Mouse (Mus musculus): ENCODE data around the gene 3100002H09Rik. TPM values are rescaled to one million over a fixed set of nuclear protein-coding genes. Genes with fewer than 3 reads are reported as not detected.

Gene 3100002H09Rik
- polyA plus RNA-seq, 1 experiment = not detected

DNA sequence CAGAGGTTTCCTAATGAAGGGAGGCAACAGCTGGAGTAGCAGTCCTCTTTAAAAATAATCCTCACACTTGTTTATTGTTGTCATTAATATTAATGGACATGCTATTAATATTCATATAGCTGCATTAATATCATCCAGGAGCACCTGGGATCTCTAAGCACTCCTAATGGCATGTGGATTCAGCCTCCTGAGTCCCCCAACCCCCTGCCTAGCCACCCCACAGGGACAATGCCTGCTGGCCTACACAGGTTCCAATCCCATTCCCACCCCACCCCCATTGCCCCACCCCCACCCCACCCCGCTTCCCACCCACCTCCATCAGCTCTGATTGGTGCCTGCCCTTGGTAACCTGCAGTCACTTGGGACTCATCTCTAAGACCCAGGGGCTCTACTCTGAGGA is 6.0 kb upstream of the 3100002H09Rik start:
- TF ChIP-seq POLR2A (IDR thresholded peaks at IDR 0.05; ENCODE audit: borderline replicate concordance, low read depth, low read length) (no peak), CTCF (IDR thresholded peaks at IDR 0.05; ENCODE audit: low read depth, low read length) (no peak)
- Histone ChIP-seq H3K4me1 (ENCODE audit: control insufficient read depth, insufficient read depth, low read length) (no peaks in the 10 kb centered on the region), H3K4me3 (ENCODE audit: insufficient read depth, low read length) (no peak overlapping the region), H3K27ac (ENCODE audit: insufficient read depth, low read depth, low read length) (no peak overlapping the region)

DNA sequence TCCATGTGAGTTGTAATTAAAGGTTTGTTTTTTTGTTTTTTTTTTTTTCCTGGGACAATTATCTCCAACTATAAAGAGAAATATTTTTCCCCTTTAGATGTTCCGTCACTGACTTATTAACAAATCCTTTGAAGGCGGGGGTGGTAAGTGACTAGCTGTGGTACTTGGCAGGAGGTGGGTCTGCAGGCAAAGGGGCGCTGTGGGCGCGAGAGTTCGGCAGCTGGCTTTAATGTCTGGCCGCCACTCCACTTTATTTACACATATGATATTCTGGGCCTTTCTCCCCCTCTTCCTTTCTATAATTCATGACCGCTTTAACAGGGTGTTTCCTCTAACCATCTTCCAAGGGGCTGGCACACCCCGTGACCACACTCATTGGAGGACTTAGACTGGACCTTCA is 5.4 kb upstream of the 3100002H09Rik start:
- TF ChIP-seq CTCF (IDR thresholded peaks at IDR 0.05; ENCODE audit: low read depth, low read length) = no peak
- TF ChIP-seq POLR2A (IDR thresholded peaks at IDR 0.05; ENCODE audit: borderline replicate concordance, low read depth, low read length) = no peak

DNA sequence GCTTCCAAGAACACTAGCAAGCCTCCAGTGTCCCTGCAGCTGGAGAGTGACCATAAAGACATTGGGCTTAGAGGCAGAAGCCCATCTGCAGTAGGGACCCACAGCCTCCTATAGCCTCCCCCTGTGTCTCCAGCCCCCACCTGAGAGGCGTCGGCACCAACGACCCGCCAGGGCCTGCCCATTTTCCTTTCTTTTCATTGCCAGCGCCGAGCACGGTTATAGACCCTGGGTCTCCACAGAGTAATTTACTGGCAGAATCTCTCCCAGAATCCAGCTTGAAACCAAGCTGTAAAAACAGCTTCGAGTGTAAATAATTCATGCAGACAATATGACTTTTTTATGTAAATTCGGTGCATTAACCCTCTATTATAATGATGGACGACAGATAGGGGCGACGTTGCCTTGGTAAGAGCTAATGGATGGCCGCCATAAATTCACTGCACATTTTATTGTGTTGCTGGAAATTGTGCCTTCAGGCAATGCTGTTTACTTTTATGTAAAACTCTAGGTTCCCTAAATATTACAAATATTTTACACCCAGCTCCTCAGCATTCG is 4.9 kb upstream of the 3100002H09Rik start:
- H3K4me3 ChIP-seq (ENCODE audit: insufficient read depth, low read length) = no peak overlapping the region
- H3K27ac ChIP-seq (ENCODE audit: insufficient read depth, low read depth, low read length) = no peak overlapping the region
- H3K4me1 ChIP-seq (ENCODE audit: control insufficient read depth, insufficient read depth, low read length) = no peaks in the 10 kb centered on the region
- TF ChIP-seq CTCF (IDR thresholded peaks at IDR 0.05; ENCODE audit: low read depth, low read length) (no peak), POLR2A (IDR thresholded peaks at IDR 0.05; ENCODE audit: borderline replicate concordance, low read depth, low read length) (no peak)

More for the DNA sequence above, 5.4 kb upstream of the 3100002H09Rik start:
- H3K4me1 ChIP-seq (ENCODE audit: control insufficient read depth, insufficient read depth, low read length) = no peaks in the 10 kb centered on the region
- H3K27ac ChIP-seq (ENCODE audit: insufficient read depth, low read depth, low read length) = no peak overlapping the region
- no peak overlapping the region for H3K4me3 ChIP-seq (ENCODE audit: insufficient read depth, low read length)

DNA sequence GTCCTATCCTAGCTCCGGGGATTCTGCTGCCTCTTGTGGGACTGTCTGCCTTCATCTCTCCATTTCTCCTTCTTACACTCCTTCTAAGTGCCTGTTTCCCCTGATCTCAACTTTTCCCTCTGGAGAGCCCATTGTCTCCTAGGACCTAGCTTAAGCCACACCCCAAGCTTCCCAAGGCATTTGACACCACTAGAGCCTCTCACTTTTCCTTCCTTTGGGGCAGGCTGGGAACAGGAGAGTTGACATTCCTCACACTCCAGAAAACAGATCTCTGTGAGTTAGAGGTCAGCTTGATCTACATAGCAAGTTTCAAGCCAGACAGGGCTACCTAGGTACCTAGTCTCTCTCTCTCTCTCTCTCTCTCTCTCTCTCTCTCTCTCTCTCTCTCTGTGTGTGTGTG is 3.6 kb upstream of the 3100002H09Rik start:
- TF ChIP-seq POLR2A (IDR thresholded peaks at IDR 0.05; ENCODE audit: borderline replicate concordance, low read depth, low read length) = no peak
- no peak for TF ChIP-seq CTCF (IDR thresholded peaks at IDR 0.05; ENCODE audit: low read depth, low read length)
- Histone ChIP-seq H3K27ac (ENCODE audit: insufficient read depth, low read depth, low read length) (no peak overlapping the region), H3K4me1 (ENCODE audit: control insufficient read depth, insufficient read depth, low read length) (no peaks in the 10 kb centered on the region), H3K4me3 (ENCODE audit: insufficient read depth, low read length) (no peak overlapping the region)

DNA sequence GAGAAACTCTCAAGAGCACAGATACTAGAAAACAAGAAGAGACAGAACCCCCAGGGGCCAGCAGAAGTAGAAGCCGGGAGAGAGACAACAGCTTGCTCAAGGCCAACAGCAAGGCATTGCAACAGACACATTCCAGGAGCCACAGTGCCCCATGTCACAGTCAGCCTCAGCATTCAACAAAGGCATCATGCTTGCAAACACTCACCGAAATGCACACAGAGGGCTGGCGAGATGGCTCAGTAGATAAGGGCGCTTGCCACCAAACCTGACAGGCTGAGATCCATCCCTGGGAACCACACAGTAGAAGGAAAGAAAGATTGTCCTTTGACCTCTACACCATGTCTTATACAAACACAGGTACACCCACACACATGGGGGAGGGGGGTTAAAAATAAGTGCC is 1.2 kb upstream of the 3100002H09Rik start:
- TF ChIP-seq POLR2A (IDR thresholded peaks at IDR 0.05; ENCODE audit: borderline replicate concordance, low read depth, low read length) = no peak
- no peak for TF ChIP-seq CTCF (IDR thresholded peaks at IDR 0.05; ENCODE audit: low read depth, low read length)
- Histone ChIP-seq H3K4me1 (ENCODE audit: control insufficient read depth, insufficient read depth, low read length) (no peaks in the 10 kb centered on the region), H3K4me3 (ENCODE audit: insufficient read depth, low read length) (no peak overlapping the region), H3K27ac (ENCODE audit: insufficient read depth, low read depth, low read length) (no peak overlapping the region)

DNA sequence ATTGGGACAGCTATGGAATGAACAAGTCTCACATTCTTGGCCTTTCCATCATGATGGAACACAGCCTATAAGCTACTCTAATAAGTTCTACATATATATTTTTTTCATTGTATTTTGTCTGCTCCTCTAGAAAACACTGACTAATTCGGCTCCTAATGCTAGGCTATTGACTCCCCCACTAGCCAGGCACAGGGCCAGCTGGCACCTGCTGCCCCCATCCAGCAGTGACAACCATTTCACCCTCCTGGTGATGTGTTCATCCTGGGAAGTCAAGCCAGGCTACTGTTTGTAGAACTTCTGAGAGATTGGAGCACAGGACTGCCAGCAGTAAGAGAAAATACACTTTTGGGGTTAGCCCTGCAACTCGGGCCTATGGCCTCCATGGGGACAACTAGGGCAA is 537 bp downstream of the 3100002H09Rik start:
- Histone ChIP-seq H3K27ac (ENCODE audit: insufficient read depth, low read depth, low read length) (no peak overlapping the region), H3K4me1 (ENCODE audit: control insufficient read depth, insufficient read depth, low read length) (no peaks in the 10 kb centered on the region), H3K4me3 (ENCODE audit: insufficient read depth, low read length) (no peak overlapping the region)
- no peak for TF ChIP-seq POLR2A (IDR thresholded peaks at IDR 0.05; ENCODE audit: borderline replicate concordance, low read depth, low read length)
- no peak for TF ChIP-seq CTCF (IDR thresholded peaks at IDR 0.05; ENCODE audit: low read depth, low read length)

DNA sequence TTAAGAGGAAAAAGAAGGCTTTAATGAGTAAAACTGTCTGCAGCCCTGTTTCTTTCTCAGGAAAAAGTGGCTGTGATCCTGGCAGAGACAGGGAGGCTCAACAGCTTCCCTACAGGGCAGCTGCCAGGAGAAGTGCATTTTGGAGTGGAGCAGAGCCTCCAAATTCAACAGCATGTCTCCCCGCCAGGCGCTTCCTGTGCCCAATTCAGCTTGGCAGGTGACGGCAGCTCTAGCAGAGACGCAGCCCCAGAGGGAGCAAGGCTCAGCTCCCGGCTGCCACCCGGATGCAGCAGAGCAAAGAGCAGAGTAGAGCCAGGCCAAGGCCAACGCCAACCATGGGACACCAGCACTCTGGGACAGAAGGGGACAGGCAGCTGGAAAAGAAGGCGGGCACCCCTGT is 3.4 kb downstream of the 3100002H09Rik start:
- Histone ChIP-seq H3K27ac (ENCODE audit: insufficient read depth, low read depth, low read length) (no peak overlapping the region), H3K4me3 (ENCODE audit: insufficient read depth, low read length) (no peak overlapping the region)

DNA sequence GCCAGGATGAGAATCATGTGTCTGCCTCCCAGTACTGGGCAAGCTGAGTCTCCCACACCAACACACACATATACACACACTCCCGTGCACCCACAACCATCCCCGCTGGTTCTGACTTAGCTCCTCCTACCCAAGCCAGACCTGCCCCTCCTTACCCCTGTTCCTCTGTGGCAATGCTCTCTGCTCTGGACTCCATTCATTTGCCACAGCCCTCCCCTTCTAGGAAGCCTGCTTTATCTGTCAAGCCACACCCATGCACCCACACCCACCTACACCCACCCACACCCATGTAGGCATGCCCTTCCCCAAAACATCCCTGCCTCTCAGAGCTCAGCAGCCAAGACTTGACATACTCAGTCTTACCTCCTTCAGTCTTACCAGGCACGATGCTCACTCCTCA is 4.4 kb downstream of the 3100002H09Rik start:
- TF ChIP-seq CTCF (IDR thresholded peaks at IDR 0.05; ENCODE audit: low read depth, low read length) (no peak), POLR2A (IDR thresholded peaks at IDR 0.05; ENCODE audit: borderline replicate concordance, low read depth, low read length) (no peak)
- no peaks in the 10 kb centered on the region for H3K4me1 ChIP-seq (ENCODE audit: control insufficient read depth, insufficient read depth, low read length)

More for the DNA sequence above, 3.4 kb downstream of the 3100002H09Rik start:
- TF ChIP-seq CTCF (IDR thresholded peaks at IDR 0.05; ENCODE audit: low read depth, low read length) (no peak), POLR2A (IDR thresholded peaks at IDR 0.05; ENCODE audit: borderline replicate concordance, low read depth, low read length) (no peak)
- no peaks in the 10 kb centered on the region for H3K4me1 ChIP-seq (ENCODE audit: control insufficient read depth, insufficient read depth, low read length)

DNA sequence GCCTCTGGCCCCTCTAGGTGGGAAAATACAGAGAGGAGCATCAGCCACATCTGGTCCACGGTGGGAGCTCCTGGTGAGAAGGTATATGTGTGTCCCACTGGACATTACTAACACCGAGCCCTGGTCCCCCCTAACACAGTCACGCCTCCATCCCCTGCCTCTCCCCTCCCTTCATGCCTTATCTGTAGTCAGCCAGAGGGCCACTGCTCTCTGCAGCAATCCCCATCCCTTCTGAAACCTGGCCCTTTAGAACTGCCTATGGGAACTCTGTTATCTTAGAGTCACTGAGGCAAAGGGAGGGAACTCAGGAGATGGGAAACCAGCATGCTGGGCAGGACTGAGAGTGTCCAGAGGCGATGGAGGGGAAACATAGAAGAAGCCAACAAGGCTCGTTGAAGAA is 5.3 kb downstream of the 3100002H09Rik start:
- Histone ChIP-seq H3K4me3 (ENCODE audit: insufficient read depth, low read length) (no peak overlapping the region), H3K27ac (ENCODE audit: insufficient read depth, low read depth, low read length) (no peak overlapping the region), H3K4me1 (ENCODE audit: control insufficient read depth, insufficient read depth, low read length) (no peaks in the 10 kb centered on the region)
- TF ChIP-seq CTCF (IDR thresholded peaks at IDR 0.05; ENCODE audit: low read depth, low read length) (no peak), POLR2A (IDR thresholded peaks at IDR 0.05; ENCODE audit: borderline replicate concordance, low read depth, low read length) (no peak)

More for the DNA sequence above, 4.4 kb downstream of the 3100002H09Rik start:
- H3K4me3 ChIP-seq (ENCODE audit: insufficient read depth, low read length) = no peak overlapping the region
- no peak overlapping the region for H3K27ac ChIP-seq (ENCODE audit: insufficient read depth, low read depth, low read length)

DNA sequence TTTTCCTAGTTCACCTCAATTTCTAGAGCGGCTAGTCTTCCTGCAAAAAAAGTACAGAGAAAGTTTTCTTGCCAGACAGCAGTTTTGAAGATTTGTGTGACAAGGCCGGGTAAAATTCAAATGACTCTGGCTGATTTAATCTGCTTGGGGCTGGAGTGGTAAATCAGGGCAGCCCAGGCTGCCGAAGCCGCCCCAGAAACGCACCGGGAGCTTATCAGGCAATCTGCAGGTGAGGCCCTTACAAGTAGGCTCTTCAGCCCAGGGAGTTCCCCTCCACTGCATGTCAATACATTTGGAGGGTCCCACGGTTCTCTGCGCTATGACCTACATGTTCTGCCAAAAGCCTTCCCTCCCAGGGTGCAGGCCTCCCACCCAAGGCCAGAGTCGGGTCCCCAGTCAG is 6.9 kb downstream of the 3100002H09Rik start:
- Histone ChIP-seq H3K4me1 (ENCODE audit: control insufficient read depth, insufficient read depth, low read length) (no peaks in the 10 kb centered on the region), H3K4me3 (ENCODE audit: insufficient read depth, low read length) (no peak overlapping the region), H3K27ac (ENCODE audit: insufficient read depth, low read depth, low read length) (no peak overlapping the region)

More for the DNA sequence above, 6.9 kb downstream of the 3100002H09Rik start:
- TF ChIP-seq CTCF (IDR thresholded peaks at IDR 0.05; ENCODE audit: low read depth, low read length) = no peak
- no peak for TF ChIP-seq POLR2A (IDR thresholded peaks at IDR 0.05; ENCODE audit: borderline replicate concordance, low read depth, low read length)

Measured in bone marrow macrophage, adult 2 months (primary cell).